Mouse (Mus musculus) limb, embryonic 13.5 days (tissue): Measurements from ENCODE around the gene Ttc23l. TPM values are rescaled to one million over a fixed set of nuclear protein-coding genes. Genes with fewer than 3 reads are reported as not detected.
A peak's percentile ranks its signal among the peaks of the same experiment; 100 is the strongest.
"Not testable (repeated sequence)": the region's sequence is repeated elsewhere in the genome, so short reads cannot be mapped to it uniquely, and the experiment has no call there.

Experiments used
- ATAC-seq: fragments of 200-750 bp; cut with Nextera tagmentation; 2 replicates; pipeline ENCODE4 v1.8.0; 2017; ENCODE audit warnings: low read depth, moderate number of reproducible peaks, moderate TSS enrichment; ENCODE audit not compliant: low FRiP score
- H3K27ac ChIP-seq: fragments of 300-500 bp; sonication (generic); 2 replicates; pipeline ENCODE4 v1.5.1; 2015; ENCODE audit warnings: inconsistent platforms, mild to moderate bottlenecking, moderate library complexity
- H3K27me3 ChIP-seq: fragments of 300-500 bp; sonication (generic); 2 replicates; pipeline ENCODE4 v1.6.1; 2015; ENCODE audit warnings: mild to moderate bottlenecking, inconsistent platforms
- H3K36me3 ChIP-seq: fragments of 300-500 bp; sonication (generic); 2 replicates; pipeline ENCODE4 v1.6.1; 2015; ENCODE audit warnings: inconsistent platforms, mild to moderate bottlenecking, moderate library complexity
- H3K4me1 ChIP-seq: fragments of 300-500 bp; sonication (generic); 2 replicates; pipeline ENCODE4 v1.6.1; 2015; ENCODE audit warnings: inconsistent platforms
- H3K4me2 ChIP-seq: fragments of 300-500 bp; sonication (generic); replicated peaks from 2 replicates; pipeline ENCODE4 v1.6.1; 2015; ENCODE audit warnings: inconsistent platforms, mild to moderate bottlenecking, moderate library complexity
- H3K4me3 ChIP-seq: fragments of 300-500 bp; sonication (generic); 2 replicates; pipeline ENCODE4 v1.5.1; 2015; ENCODE audit warnings: moderate library complexity, mild to moderate bottlenecking, inconsistent platforms
- H3K9ac ChIP-seq: fragments of 300-500 bp; sonication (generic); 2 replicates; pipeline ENCODE4 v1.6.1; 2015; ENCODE audit warnings: mild to moderate bottlenecking, inconsistent platforms
- H3K9me3 ChIP-seq: fragments of 300-500 bp; sonication (generic); 2 replicates; pipeline ENCODE4 v1.6.1; 2016; ENCODE audit warnings: inconsistent platforms
- WGBS: fragments of 180-500 bp; shearing (Covaris S2); methylation state at CpG from one replicate; pipeline ENCODE4 v1.1.7; 2015; 5-methylcytosine and 5-hydroxymethylcytosine counted together
- polyA plus RNA-seq: library from polyadenylated mRNA; unstranded; fragments of >200 nt; fragmentation: Nextera tagmentation; extraction: Ambion mirVana; gene quantifications from 2 replicates; pipeline ENCODE4 v1.2.1, GENCODE M21; 2015

Ttc23l gene
- polyA plus RNA-seq, 1 experiment from 2014 or later, result not detected

DNA sequence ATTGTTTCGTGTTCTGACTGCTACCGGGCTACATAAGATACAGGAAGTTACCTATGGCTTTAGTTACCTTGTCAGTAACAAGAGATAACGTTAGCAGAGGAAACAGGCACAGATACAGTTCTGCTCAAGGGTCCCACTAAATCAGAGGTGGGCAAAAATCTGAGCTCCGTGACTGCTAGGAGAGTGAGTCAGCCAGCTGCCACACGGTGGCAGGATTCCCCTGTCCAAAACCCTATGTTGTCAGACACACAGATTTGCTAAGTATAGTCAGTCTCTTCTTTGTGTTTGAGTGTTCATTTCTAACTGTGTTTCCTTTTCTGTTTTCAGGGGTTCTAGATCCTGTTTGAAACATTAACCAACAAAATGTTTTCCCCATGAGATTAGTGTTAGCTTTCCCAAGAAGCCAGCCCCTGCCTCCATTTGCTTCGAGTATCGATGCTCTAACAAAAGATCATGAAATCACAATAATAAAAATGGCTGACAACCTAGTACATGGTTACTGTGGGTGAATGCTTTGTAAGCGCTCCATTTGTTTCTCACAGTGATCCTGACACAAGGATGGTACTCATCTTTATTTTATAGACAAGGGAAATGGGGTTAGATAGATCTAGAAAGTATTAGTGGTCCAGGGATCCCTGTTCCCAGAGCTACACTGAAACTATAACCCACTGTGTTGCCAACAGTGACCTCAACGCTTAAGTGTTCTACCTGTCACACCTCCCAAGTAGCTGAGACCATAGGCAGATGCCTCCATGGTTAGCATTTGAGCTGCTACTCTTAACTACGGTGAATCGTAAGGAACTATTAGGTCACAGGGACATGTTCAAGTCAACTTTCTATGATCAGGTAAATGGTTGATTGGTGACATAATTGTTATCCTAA lies 57.4 kb downstream of the Ttc23l start:
- no peak overlapping the region for H3K4me3 ChIP-seq
- no peaks in the 10 kb centered on the region for H3K27me3 ChIP-seq
- H3K36me3 ChIP-seq, result peaks cover 4% of the 10 kb centered on the region
- H3K27ac ChIP-seq, result no peak overlapping the region
- 53% methylated on average over 11 of the region's 11 CpGs for WGBS
- H3K9ac ChIP-seq, result no peak overlapping the region
- H3K9me3 ChIP-seq, result no peaks in the 10 kb centered on the region
- no peak overlapping the region for H3K4me2 ChIP-seq
- H3K4me1 ChIP-seq, result 0 out of 2 replicates have a peak, but pooled peaks cover 2% of the 10 kb centered on the region
- peak; percentile 85 for ATAC-seq

GRCm38 (mm10) chr15:10500035-10500434 lies 58.4 kb downstream of the Ttc23l start:
- H3K4me2 ChIP-seq, result no peak overlapping the region
- no peaks in the 10 kb centered on the region for H3K9me3 ChIP-seq
- H3K4me3 ChIP-seq, result no peak overlapping the region
- H3K4me1 ChIP-seq, result no peaks in the 10 kb centered on the region
- ATAC-seq, result no peak
- no peak overlapping the region for H3K27ac ChIP-seq
- WGBS, result 85% methylated on average over 5 of the region's 5 CpGs
- no peaks in the 10 kb centered on the region for H3K27me3 ChIP-seq
- peaks cover 8% of the 10 kb centered on the region for H3K36me3 ChIP-seq
- no peak overlapping the region for H3K9ac ChIP-seq

GRCm38 (mm10) chr15:10499593-10499992 lies 58.9 kb downstream of the Ttc23l start:
- Histone ChIP-seq H3K9me3 (no peaks in the 10 kb centered on the region), H3K36me3 (peaks cover 10% of the 10 kb centered on the region), H3K4me1 (no peaks in the 10 kb centered on the region), H3K27me3 (no peaks in the 10 kb centered on the region), H3K27ac (no peak overlapping the region), H3K4me3 (no peak overlapping the region), H3K4me2 (no peak overlapping the region), H3K9ac (no peak overlapping the region)
- ATAC-seq, result no peak
- 72% methylated on average over 5 of the region's 5 CpGs for WGBS

DNA sequence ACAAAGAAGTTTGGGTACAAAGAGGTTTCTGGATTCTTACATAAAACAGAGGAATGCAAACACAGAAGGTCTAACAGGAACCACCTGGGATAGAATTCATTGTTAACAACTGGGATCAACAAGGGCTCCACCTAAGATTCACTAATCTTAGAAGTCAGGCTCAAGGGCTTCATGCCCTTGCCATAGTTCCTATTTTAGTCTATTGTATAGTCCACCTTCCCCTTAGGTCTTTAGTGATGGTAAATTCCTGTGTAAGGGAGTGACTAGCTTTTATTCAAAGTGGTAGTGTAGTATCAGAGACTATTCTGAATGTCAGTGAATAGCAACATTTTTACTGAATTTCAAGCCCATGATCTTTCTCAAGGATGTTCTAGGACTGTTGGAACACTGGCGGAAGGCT lies 61.8 kb downstream of the Ttc23l start:
- not testable (repeated sequence) for ATAC-seq
- peaks cover 39% of the 10 kb centered on the region for H3K36me3 ChIP-seq
- 97% methylated on average over 1 of the region's 1 CpGs for WGBS

GRCm38 (mm10) chr15:10495944-10496343 lies 62.5 kb downstream of the Ttc23l start:
- Histone ChIP-seq H3K4me2 (no peak overlapping the region), H3K4me3 (no peak overlapping the region), H3K9ac (no peak overlapping the region), H3K9me3 (no peaks in the 10 kb centered on the region), H3K27ac (no peak overlapping the region), H3K27me3 (no peaks in the 10 kb centered on the region), H3K4me1 (no peaks in the 10 kb centered on the region), H3K36me3 (peaks cover 39% of the 10 kb centered on the region)
- ATAC-seq, result no peak
- WGBS, result 93% methylated on average over 11 of the region's 11 CpGs

More for the DNA sequence above, 61.8 kb downstream of the Ttc23l start:
- not testable (repeated sequence) for H3K4me3 ChIP-seq, H3K4me2 ChIP-seq, H3K27ac ChIP-seq, H3K9me3 ChIP-seq, H3K4me1 ChIP-seq, H3K9ac ChIP-seq, H3K27me3 ChIP-seq

GRCm38 (mm10) chr15:10490101-10490500 lies 68.4 kb downstream of the Ttc23l start:
- no peaks in the 10 kb centered on the region for H3K9me3 ChIP-seq
- no peak overlapping the region for H3K4me3 ChIP-seq
- peaks cover 12% of the 10 kb centered on the region for H3K4me1 ChIP-seq
- H3K36me3 ChIP-seq, result peaks cover 47% of the 10 kb centered on the region
- no peak overlapping the region for H3K9ac ChIP-seq
- H3K27me3 ChIP-seq, result no peaks in the 10 kb centered on the region
- H3K4me2 ChIP-seq, result no peak overlapping the region
- H3K27ac ChIP-seq, result no peak overlapping the region
- no peak for ATAC-seq
- 87% methylated on average over 5 of the region's 5 CpGs for WGBS

- H3K4me2 ChIP-seq, result peak overlapping the region; percentile 80
- peak overlapping the region; percentile 39; the same call in 1 of the 2 replicates for H3K9ac ChIP-seq
- no peak overlapping the region for H3K27ac ChIP-seq
- no peaks in the 10 kb centered on the region for H3K27me3 ChIP-seq
- H3K36me3 ChIP-seq, result peaks cover 34% of the 10 kb centered on the region
- peaks cover 23% of the 10 kb centered on the region for H3K4me1 ChIP-seq
- H3K4me3 ChIP-seq, result peak overlapping the region; percentile 83
- no peak for ATAC-seq
- H3K9me3 ChIP-seq, result no peaks in the 10 kb centered on the region
- 60% methylated on average over 2 of the region's 2 CpGs for WGBS
Measured at GRCm38 (mm10) chr15:10487246-10487645, 71.2 kb downstream of the Ttc23l start.

DNA sequence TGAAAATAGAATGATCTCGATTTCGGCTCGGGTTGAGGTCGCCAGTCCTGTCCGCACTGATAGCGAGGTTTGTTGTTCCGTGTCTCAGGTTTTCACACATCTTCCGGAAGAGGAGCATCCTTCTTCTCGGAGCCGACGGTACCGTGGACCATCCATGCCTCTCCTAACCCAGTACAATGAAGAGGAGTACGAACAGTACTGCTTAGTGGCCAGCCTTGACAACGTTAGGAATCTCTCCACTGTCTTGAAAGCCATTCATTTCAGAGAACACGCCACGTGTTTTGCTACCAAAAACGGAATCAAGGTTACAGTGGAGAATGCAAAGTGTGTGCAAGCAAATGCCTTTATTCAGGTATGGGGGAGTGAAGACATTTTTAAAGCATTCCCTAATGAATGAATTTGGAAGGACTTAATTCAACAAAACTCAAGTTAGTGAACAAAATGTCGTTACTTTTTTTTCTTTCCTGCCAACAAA lies 72.1 kb downstream of the Ttc23l start:
- peak overlapping the region; percentile 79 for H3K27ac ChIP-seq
- WGBS, result under 1% methylated on average over 18 of the region's 18 CpGs
- no peaks in the 10 kb centered on the region for H3K9me3 ChIP-seq
- peak; percentile 17 for ATAC-seq
- H3K27me3 ChIP-seq, result no peaks in the 10 kb centered on the region
- H3K4me1 ChIP-seq, result peaks cover 23% of the 10 kb centered on the region
- peak overlapping the region; percentile 87 for H3K9ac ChIP-seq
- peaks cover 35% of the 10 kb centered on the region for H3K36me3 ChIP-seq
- peak overlapping the region; percentile 83 for H3K4me3 ChIP-seq
- peak overlapping the region; percentile 80 for H3K4me2 ChIP-seq

- Histone ChIP-seq H3K9me3 (no peaks in the 10 kb centered on the region), H3K27ac (peak within 1 kb of the TSS; percentile 79), H3K4me2 (peak within 1 kb of the TSS; percentile 92), H3K9ac (peak within 1 kb of the TSS; percentile 87), H3K4me3 (peak within 1 kb of the TSS; percentile 83), H3K27me3 (no peaks in the 10 kb centered on the region), H3K36me3 (peaks cover 38% of the 10 kb centered on the region), H3K4me1 (peaks cover 23% of the 10 kb centered on the region)
- peak; percentile 99 for ATAC-seq
- WGBS, result under 1% methylated on average over 58 of the region's 58 CpGs
Measured at GRCm38 (mm10) chr15:10485484-10486364, 72.7 kb downstream of the Ttc23l start, which contains the start of the genes Brix1 and Rad1. TSS of gene Brix1 (minus strand) at chr15:10485947. TSS of gene Rad1 (plus strand) at chr15:10486018.

GRCm38 (mm10) chr15:10470941-10471340 lies 87.5 kb downstream of the Ttc23l start:
- H3K27ac ChIP-seq, result no peak overlapping the region
- H3K4me2 ChIP-seq, result peak overlapping the region; percentile 89
- no peaks in the 10 kb centered on the region for H3K27me3 ChIP-seq
- H3K36me3 ChIP-seq, result peaks cover 15% of the 10 kb centered on the region
- H3K4me3 ChIP-seq, result peak overlapping the region; percentile 87
- H3K9ac ChIP-seq, result peak overlapping the region; percentile 87
- H3K4me1 ChIP-seq, result peaks cover 14% of the 10 kb centered on the region
- WGBS, result 16% methylated on average over 3 of the region's 3 CpGs
- peak; percentile 10; the same call in 1 of the 2 replicates for ATAC-seq
- no peaks in the 10 kb centered on the region for H3K9me3 ChIP-seq

- peak; percentile 95 for ATAC-seq
- peak within 1 kb of the TSS; percentile 89 for H3K4me2 ChIP-seq
Measured at GRCm38 (mm10) chr15:10470151-10470831, 88.2 kb downstream of the Ttc23l start, which contains the start of gene Dnajc21. TSS of gene Dnajc21 (minus strand) at chr15:10470516.

More at GRCm38 (mm10) chr15:10470151-10470831, 88.2 kb downstream of the Ttc23l start, which contains the start of gene Dnajc21:
- under 1% methylated on average over 59 of the region's 87 CpGs for WGBS
- H3K4me1 ChIP-seq, result peaks cover 14% of the 10 kb centered on the region
- peak within 1 kb of the TSS; percentile 87 for H3K4me3 ChIP-seq
- no peaks in the 10 kb centered on the region for H3K27me3 ChIP-seq
- H3K27ac ChIP-seq, result peak within 1 kb of the TSS; percentile 67; the same call in 1 of the 2 replicates
- no peaks in the 10 kb centered on the region for H3K9me3 ChIP-seq
- H3K9ac ChIP-seq, result peak within 1 kb of the TSS; percentile 87
- H3K36me3 ChIP-seq, result peaks cover 8% of the 10 kb centered on the region
